Mouse (Mus musculus) kidney, adult 18-20 months (tissue): Measurements from ENCODE around the gene Ccdc126.

Experiments used
- DNase-seq: peaks from one replicate; pipeline ENCODE4 v3.0.0; 2021

Gene Ccdc126

GRCm38 (mm10) chr6:49349826-49350225 lies 30.8 kb downstream of the Ccdc126 start:
- DNase-seq = peak; percentile 85

- no peak for DNase-seq
Measured at GRCm38 (mm10) chr6:49354613-49355012, 35.5 kb downstream of the Ccdc126 start.

- no peak for DNase-seq
Measured at GRCm38 (mm10) chr6:49355171-49355570, 36.1 kb downstream of the Ccdc126 start.

- no peak for DNase-seq
Measured at GRCm38 (mm10) chr6:49360420-49360819, 41.3 kb downstream of the Ccdc126 start.

- DNase-seq = peak; percentile 89
Measured at GRCm38 (mm10) chr6:49367159-49368054, 48.3 kb downstream of the Ccdc126 start, which contains the start of gene Fam221a. TSS of gene Fam221a (plus strand) at chr6:49367739.

GRCm38 (mm10) chr6:49368212-49368611 lies 49.1 kb downstream of the Ccdc126 start:
- no peak for DNase-seq

- no peak for DNase-seq
Measured at GRCm38 (mm10) chr6:49372705-49373104, 53.6 kb downstream of the Ccdc126 start.

GRCm38 (mm10) chr6:49373943-49374342 lies 54.9 kb downstream of the Ccdc126 start:
- DNase-seq = no peak

- DNase-seq = no peak
Measured at GRCm38 (mm10) chr6:49378328-49378727, 59.3 kb downstream of the Ccdc126 start.
